Mouse (Mus musculus) stomach, embryonic 14.5 days (tissue): ENCODE results near the gene Dnajc4. TPM values are rescaled to one million over a fixed set of nuclear protein-coding genes. Genes with fewer than 3 reads are reported as not detected.

Experiments
- ATAC-seq: fragments of 200-750 bp; cut with Nextera tagmentation; 2 replicates; pipeline ENCODE4 v1.8.0; 2017; ENCODE audit warnings: low read depth, moderate TSS enrichment; ENCODE audit not compliant: insufficient number of reproducible peaks, insufficient read depth, low FRiP score
- H3K27ac ChIP-seq: fragments of 300-500 bp; sonication (generic); 2 replicates; pipeline ENCODE4 v1.5.1; 2014; ENCODE audit warnings: mild to moderate bottlenecking, low read length, moderate library complexity, mixed read lengths
- H3K27me3 ChIP-seq: fragments of 300-500 bp; sonication (generic); 2 replicates; pipeline ENCODE4 v1.6.1; 2014; ENCODE audit warnings: low read length, control low read depth, mixed read lengths; ENCODE audit not compliant: control insufficient read depth, insufficient read depth
- H3K36me3 ChIP-seq: fragments of 300-500 bp; sonication (generic); 2 replicates; pipeline ENCODE4 v1.6.1; 2014; ENCODE audit warnings: mild to moderate bottlenecking, control low read depth, low read length, moderate library complexity, mixed read lengths; ENCODE audit not compliant: control insufficient read depth, insufficient read depth
- H3K4me1 ChIP-seq: fragments of 300-500 bp; sonication (generic); 2 replicates; pipeline ENCODE4 v1.6.1; 2014; ENCODE audit warnings: low read length, control low read depth, mixed read lengths; ENCODE audit not compliant: control insufficient read depth, insufficient read depth
- H3K4me2 ChIP-seq: fragments of 300-500 bp; sonication (generic); replicated peaks from 2 replicates; pipeline ENCODE4 v1.6.1; 2014; ENCODE audit warnings: low read depth, low read length, control low read depth
- H3K4me3 ChIP-seq: fragments of 300-500 bp; sonication (generic); 2 replicates; pipeline ENCODE4 v1.5.1; 2014; ENCODE audit warnings: low read depth, low read length, control low read depth
- H3K9ac ChIP-seq: fragments of 300-500 bp; sonication (generic); replicated peaks from 2 replicates; pipeline ENCODE4 v1.6.1; 2014; ENCODE audit warnings: low read depth, mild to moderate bottlenecking, control low read depth, low read length, moderate library complexity, mixed read lengths
- H3K9me3 ChIP-seq: fragments of 300-500 bp; sonication (generic); 2 replicates; pipeline ENCODE4 v1.6.1; 2016; ENCODE audit warnings: low read depth, low read length, control low read depth; ENCODE audit not compliant: control insufficient read depth
- WGBS: fragments of 180-500 bp; shearing (Covaris S2); extraction: QIAGEN DNeasy Blood & Tissue Kit; methylation state at CpG from one replicate; pipeline ENCODE4 v1.1.7; 2014; 5-methylcytosine and 5-hydroxymethylcytosine counted together
- polyA plus RNA-seq: library from polyadenylated mRNA; unstranded; fragments of >200 nt; fragmentation: Nextera tagmentation; extraction: Ambion mirVana; gene quantifications from 2 replicates; pipeline ENCODE4 v1.2.1, GENCODE M21; 2014

Dnajc4 gene
- polyA plus RNA-seq: 23.8 and 31.2 TPM in 2 replicates

DNA sequence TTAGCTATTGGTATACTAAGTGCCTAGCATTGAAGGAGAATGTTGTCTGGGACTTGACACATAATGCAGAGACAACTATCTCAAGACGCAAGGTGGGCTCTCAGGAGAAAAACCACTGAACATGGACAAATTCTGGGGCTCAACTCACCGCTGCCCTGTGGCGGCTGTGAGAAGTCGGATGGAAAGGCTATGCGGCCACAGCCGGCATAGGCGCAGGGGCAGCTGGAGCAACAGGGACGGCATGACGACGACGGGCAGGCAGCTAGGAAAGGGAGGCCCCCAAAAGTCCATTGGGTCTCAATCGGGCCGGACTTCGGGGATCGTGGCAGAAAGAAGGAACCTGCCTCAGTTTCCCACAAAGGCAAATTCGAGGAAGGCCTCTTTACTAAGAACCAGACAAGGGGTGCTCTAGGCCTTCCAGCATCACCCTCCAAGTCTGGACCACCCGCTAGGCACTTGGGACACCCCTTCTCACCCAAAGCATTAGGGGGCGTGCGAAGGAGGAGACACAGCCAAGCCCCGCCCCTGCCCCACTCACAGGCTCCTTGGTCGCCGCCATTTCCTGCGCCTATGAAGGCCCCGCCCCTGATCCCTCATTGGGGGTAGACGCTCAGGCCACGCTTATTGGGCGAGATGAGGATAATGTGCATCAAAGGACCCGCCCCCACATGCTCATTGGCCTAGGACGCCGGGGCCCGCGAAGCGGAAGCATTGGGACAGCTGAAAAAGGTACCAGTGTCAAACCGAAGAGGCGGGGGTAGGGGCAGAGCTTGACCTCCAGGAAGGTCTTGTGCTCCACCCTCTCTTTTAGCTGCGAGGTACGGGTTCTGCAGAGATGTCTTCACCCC, at the start of gene Dnajc4:
TSS of gene Dnajc4 (minus strand) at position 562 of the 848 bp plus-strand sequence.
- peak within 1 kb of the TSS; percentile 48 for H3K4me3 ChIP-seq
- H3K4me2 ChIP-seq: peak within 1 kb of the TSS; percentile 92
- H3K27ac ChIP-seq: peak within 1 kb of the TSS; percentile 36; the same call in 1 of the 2 replicates
- WGBS: under 1% methylated on average over 37 of the region's 37 CpGs
- no peaks in the 10 kb centered on the region for H3K9me3 ChIP-seq
- no peaks in the 10 kb centered on the region for H3K27me3 ChIP-seq
- no peaks in the 10 kb centered on the region for H3K36me3 ChIP-seq
- peak; percentile 94 for ATAC-seq
- peak within 1 kb of the TSS; percentile 60 for H3K9ac ChIP-seq
- peaks cover 29% of the 10 kb centered on the region for H3K4me1 ChIP-seq

DNA sequence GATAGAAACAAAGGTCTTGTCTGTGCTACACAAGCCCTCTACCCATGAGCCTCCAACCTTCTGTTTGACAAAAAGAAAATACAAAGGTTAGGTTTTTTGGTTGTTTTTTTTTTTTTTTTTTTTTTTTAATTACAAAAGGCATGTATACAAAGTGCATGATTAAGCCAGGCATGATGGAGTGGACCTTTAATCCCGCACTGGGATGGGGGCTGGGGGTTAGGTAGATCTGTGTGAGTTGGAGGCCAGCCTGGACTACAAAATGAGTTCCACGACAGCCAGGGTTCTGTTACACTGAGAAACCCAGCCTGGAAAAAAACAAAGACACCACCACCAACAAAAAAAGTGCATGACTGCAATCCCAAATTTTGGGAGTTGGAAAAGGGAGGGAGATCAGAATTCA, 48.8 kb upstream of the Dnajc4 start:
- Histone ChIP-seq H3K36me3 (no peaks in the 10 kb centered on the region; the same call in 1 of the 2 replicates), H3K9ac (no peak overlapping the region), H3K9me3 (no peaks in the 10 kb centered on the region), H3K4me3 (peak overlapping the region; percentile 56; the same call in 1 of the 2 replicates), H3K27ac (no peak overlapping the region; the same call in 1 of the 2 replicates), H3K4me2 (peak overlapping the region; percentile 76), H3K4me1 (peaks cover 10% of the 10 kb centered on the region; the same call in 1 of the 2 replicates), H3K27me3 (no peaks in the 10 kb centered on the region)
- 86% methylated on average over 2 of the region's 2 CpGs for WGBS
- ATAC-seq: no peak

DNA sequence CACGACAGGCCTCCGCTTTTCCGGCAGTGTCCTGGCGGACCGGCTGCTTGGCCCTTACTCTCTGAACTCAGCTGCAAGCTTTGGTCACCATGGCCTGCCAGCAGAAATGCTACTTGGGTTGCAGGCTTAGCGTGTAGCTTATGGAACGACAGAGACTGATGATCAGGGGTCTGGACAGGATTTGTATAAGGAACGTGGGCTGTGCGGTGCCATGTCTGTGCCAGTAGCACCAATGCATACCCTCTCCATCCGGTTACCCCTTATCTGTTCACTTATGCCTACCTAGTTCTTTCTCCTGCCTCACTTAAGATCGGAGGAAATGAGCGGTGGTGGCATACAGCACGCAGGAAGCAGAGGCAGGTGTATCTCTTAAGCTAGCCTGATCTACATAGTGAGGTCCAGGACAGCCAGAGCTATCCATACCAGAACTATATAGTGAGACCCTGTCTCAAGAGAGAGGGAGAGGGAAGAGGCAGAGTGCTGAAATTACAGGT, 48.3 kb upstream of the Dnajc4 start:
- Histone ChIP-seq H3K9me3 (no peaks in the 10 kb centered on the region), H3K36me3 (no peaks in the 10 kb centered on the region; the same call in 1 of the 2 replicates), H3K9ac (peak overlapping the region; percentile 76), H3K27ac (peak overlapping the region; percentile 95), H3K4me2 (peak overlapping the region; percentile 76), H3K4me3 (peak overlapping the region; percentile 56), H3K27me3 (no peaks in the 10 kb centered on the region), H3K4me1 (peaks cover 10% of the 10 kb centered on the region; the same call in 1 of the 2 replicates)
- no peak for ATAC-seq
- 19% methylated on average over 13 of the region's 13 CpGs for WGBS

DNA sequence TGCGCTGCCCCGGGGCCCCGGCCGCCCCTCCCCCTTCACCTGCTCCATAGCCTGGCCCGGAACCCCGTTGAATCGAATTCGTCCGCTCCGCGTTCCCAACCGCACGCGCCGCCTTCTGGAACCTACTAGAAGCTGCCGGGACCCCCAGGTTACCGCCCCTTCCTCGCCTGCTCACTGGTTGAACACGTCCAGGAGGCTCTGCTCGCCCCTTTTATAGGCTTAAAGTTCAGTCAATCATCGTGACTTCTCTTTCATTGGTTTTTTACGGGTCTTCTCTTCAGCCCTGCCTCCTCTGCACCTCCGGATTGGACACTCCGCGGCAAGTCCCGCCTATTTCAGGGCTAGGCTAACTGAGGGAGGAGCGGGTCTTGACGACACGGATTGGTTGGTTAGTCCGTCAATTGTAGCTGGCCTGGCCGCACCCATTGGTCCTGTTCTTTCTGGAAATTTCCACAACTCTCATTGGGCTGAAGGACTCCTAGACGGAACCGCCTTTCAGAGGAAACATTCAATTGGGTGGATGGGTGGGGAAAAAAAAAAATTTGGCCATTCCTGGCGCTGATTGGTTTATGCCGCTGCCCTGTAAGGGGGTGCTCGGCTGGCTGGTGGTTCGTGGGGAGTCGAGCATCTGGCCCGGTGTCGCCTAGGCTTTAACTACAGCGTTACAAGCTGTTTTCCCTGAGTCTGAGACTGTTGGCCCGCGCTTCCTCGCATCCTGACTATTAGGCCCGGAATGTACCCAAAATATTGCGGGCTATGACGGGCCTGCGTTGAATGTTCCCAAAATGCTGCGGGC, 47.7 kb upstream of the Dnajc4 start, which contains the start of gene Stip1:
TSS of gene Stip1 (minus strand) at position 127 of the 796 bp plus-strand sequence.
- WGBS: under 1% methylated on average over 49 of the region's 49 CpGs
- ATAC-seq: peak; percentile 99
- Histone ChIP-seq H3K9ac (peak within 1 kb of the TSS; percentile 87), H3K27ac (peak within 1 kb of the TSS; percentile 95), H3K27me3 (no peaks in the 10 kb centered on the region), H3K9me3 (no peaks in the 10 kb centered on the region), H3K36me3 (peaks cover 5% of the 10 kb centered on the region), H3K4me3 (peak within 1 kb of the TSS; percentile 87), H3K4me2 (peak within 1 kb of the TSS; percentile 84), H3K4me1 (peaks cover 10% of the 10 kb centered on the region; the same call in 1 of the 2 replicates)

DNA sequence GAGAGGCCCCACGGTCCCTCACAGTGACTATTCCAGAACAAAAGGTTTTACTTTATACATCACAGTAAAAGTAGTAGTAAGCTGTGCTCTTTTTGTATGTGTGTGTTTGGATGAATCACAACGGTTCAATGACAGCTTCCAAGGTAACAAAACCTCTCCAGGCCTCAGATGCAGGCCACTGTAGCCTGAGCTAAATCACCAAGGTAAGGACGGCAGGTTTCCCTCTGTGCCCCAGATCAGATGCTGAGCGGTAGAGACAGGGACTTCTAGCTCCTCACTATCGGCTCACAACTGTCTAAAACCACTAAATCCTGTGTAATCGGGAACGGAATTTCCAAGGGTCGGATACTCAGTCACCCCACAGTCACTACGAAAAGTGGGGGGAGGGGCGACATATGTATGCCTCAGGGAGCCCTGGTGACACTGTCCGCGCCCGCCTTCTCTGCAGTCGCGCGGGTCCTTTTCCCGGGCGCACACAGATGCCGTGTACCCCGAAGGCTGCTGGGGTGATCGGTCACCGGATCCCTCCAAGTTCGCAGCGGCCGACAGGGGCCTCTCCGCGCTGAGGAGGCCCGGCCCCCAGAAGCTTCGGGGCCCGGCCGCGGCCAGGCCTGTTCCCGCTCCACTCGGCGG, 46.8 kb upstream of the Dnajc4 start:
- peak; percentile 1 for ATAC-seq
- Histone ChIP-seq H3K27me3 (no peaks in the 10 kb centered on the region), H3K36me3 (peaks cover 10% of the 10 kb centered on the region), H3K27ac (peak overlapping the region; percentile 85), H3K9me3 (no peaks in the 10 kb centered on the region), H3K9ac (peak overlapping the region; percentile 87), H3K4me2 (peak overlapping the region; percentile 84), H3K4me3 (peak overlapping the region; percentile 87), H3K4me1 (peaks cover 10% of the 10 kb centered on the region; the same call in 1 of the 2 replicates)
- WGBS: 2% methylated on average over 31 of the region's 35 CpGs

DNA sequence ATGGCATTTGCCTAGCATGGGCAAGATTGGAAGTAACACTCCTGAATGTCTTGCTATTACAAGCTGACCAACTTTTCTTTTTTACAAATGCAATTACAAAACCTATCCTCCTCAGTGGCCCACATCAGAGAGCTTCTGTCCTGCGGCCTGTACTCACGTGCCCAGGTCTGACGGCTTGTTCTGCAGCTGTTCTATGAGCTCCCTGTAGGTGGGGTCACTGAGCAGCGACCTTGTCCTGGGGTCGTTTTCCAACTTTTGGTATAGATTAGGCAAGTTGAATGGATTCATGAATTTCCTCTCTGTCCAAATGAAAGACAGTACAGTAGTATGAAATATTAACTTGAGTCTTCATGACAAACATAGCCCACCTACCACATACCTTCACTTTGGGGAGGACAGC, 41.6 kb upstream of the Dnajc4 start:
- Histone ChIP-seq H3K9me3 (no peaks in the 10 kb centered on the region), H3K4me2 (no peak overlapping the region), H3K36me3 (peaks cover 57% of the 10 kb centered on the region), H3K9ac (no peak overlapping the region), H3K4me3 (no peak overlapping the region), H3K4me1 (peaks cover 6% of the 10 kb centered on the region; the same call in 1 of the 2 replicates), H3K27ac (no peak overlapping the region), H3K27me3 (no peaks in the 10 kb centered on the region)
- 91% methylated on average over 5 of the region's 5 CpGs for WGBS
- no peak for ATAC-seq

DNA sequence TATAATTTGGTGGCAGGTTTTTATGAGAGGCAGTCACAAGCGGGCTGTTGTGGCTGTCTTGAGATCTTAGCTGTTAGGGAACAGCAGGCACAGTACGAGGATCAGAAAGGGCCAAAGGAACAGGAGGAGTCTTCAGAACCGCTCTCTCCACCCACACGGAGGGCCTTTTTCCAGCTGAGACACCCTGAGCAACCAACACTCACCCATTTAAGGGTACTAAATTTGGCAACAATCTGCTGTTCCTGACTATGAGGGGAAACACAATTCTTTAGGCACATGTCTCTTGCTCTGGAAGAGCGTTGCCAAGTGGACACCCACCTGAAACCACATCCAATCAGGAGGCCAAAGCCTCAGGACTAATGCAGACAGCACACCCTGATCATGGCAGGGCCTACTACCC, 37.2 kb upstream of the Dnajc4 start:
- Histone ChIP-seq H3K4me1 (no peaks in the 10 kb centered on the region), H3K4me3 (no peak overlapping the region), H3K4me2 (no peak overlapping the region), H3K36me3 (peaks cover 89% of the 10 kb centered on the region), H3K9me3 (no peaks in the 10 kb centered on the region), H3K27ac (no peak overlapping the region), H3K27me3 (no peaks in the 10 kb centered on the region), H3K9ac (no peak overlapping the region)
- ATAC-seq: no peak
- WGBS: 95% methylated on average over 5 of the region's 5 CpGs
